Mouse (Mus musculus) heart, embryonic 11.5 days (tissue): ENCODE results near the gene Rgl1. TPM values are rescaled to one million over a fixed set of nuclear protein-coding genes. Genes with fewer than 3 reads are reported as not detected.

Experiments used
- ATAC-seq: fragments of 200-750 bp; cut with Nextera tagmentation; replicated peaks from 2 replicates; pipeline ENCODE4 v1.8.0; 2017; ENCODE audit warnings: moderate library complexity; ENCODE audit not compliant: insufficient number of reproducible peaks, low FRiP score, low TSS enrichment
- H3K27ac ChIP-seq: fragments of 300-500 bp; sonication (generic); 2 replicates; pipeline ENCODE4 v1.5.1; 2014; ENCODE audit warnings: mild to moderate bottlenecking, low read depth, low read length
- H3K27me3 ChIP-seq: fragments of 300-500 bp; sonication (generic); 2 replicates; pipeline ENCODE4 v1.6.1; 2014; ENCODE audit warnings: mild to moderate bottlenecking, low read length, mixed read lengths; ENCODE audit not compliant: control insufficient read depth, insufficient read depth
- H3K36me3 ChIP-seq: fragments of 300-500 bp; sonication (generic); 2 replicates; pipeline ENCODE4 v1.6.1; 2014; ENCODE audit warnings: mild to moderate bottlenecking, low read length, moderate library complexity, mixed read lengths; ENCODE audit not compliant: control insufficient read depth, insufficient read depth
- H3K4me1 ChIP-seq: fragments of 300-500 bp; sonication (generic); 2 replicates; pipeline ENCODE4 v1.6.1; 2014; ENCODE audit warnings: low read length; ENCODE audit not compliant: control insufficient read depth, insufficient read depth
- H3K4me2 ChIP-seq: fragments of 300-500 bp; sonication (generic); 2 replicates; pipeline ENCODE4 v1.6.1; 2014; ENCODE audit warnings: mild to moderate bottlenecking, moderate library complexity
- H3K4me3 ChIP-seq: fragments of 300-500 bp; sonication (generic); 2 replicates; pipeline ENCODE4 v1.5.1; 2014; ENCODE audit warnings: low read depth, low read length
- H3K9ac ChIP-seq: fragments of 300-500 bp; sonication (generic); 2 replicates; pipeline ENCODE4 v1.6.1; 2014; ENCODE audit warnings: mild to moderate bottlenecking, low read depth, low read length, moderate library complexity
- H3K9me3 ChIP-seq: fragments of 300-500 bp; sonication (generic); replicated peaks from 2 replicates; pipeline ENCODE4 v1.6.1; 2016; ENCODE audit warnings: low read length; ENCODE audit not compliant: control insufficient read depth
- WGBS: fragments of 180-500 bp; shearing (Covaris S2); extraction: QIAGEN DNeasy Blood & Tissue Kit; methylation state at CpG from one replicate; pipeline ENCODE4 v1.1.7; 2014; ENCODE audit not compliant: insufficient replicate concordance; 5-methylcytosine and 5-hydroxymethylcytosine counted together
- polyA plus RNA-seq: library from polyadenylated mRNA; unstranded; fragments of >200 nt; fragmentation: Nextera tagmentation; extraction: Ambion mirVana; gene quantifications from 2 replicates; pipeline ENCODE4 v1.2.1, GENCODE M21; 2014

The Rgl1 gene
- polyA plus RNA-seq, 1 experiment from 2014 or later = 61.0 TPM

- Histone ChIP-seq H3K4me2 (no peak overlapping the region), H3K9me3 (no peaks in the 10 kb centered on the region), H3K27me3 (no peaks in the 10 kb centered on the region), H3K4me1 (peaks cover 47% of the 10 kb centered on the region), H3K36me3 (no peaks in the 10 kb centered on the region), H3K4me3 (no peak overlapping the region), H3K9ac (no peak overlapping the region), H3K27ac (0 out of 2 replicates have a peak overlapping the region, but pooled peaks have one; percentile 22)
- 58% methylated on average over 4 of the region's 4 CpGs for WGBS
- no peak for ATAC-seq
Observed at GRCm38 (mm10) chr1:152689968-152690367, 76.2 kb downstream of the Rgl1 start.

GRCm38 (mm10) chr1:152687733-152688181 is 78.4 kb downstream of the Rgl1 start:
- ATAC-seq = no peak
- H3K4me3 ChIP-seq = no peak overlapping the region
- H3K9me3 ChIP-seq = no peaks in the 10 kb centered on the region
- H3K27ac ChIP-seq = peak overlapping the region; percentile 83
- H3K4me2 ChIP-seq = peak overlapping the region; percentile 36
- no peaks in the 10 kb centered on the region for H3K36me3 ChIP-seq
- H3K9ac ChIP-seq = no peak overlapping the region; the same call in 1 of the 2 replicates
- no peaks in the 10 kb centered on the region for H3K27me3 ChIP-seq
- H3K4me1 ChIP-seq = peaks cover 60% of the 10 kb centered on the region
- WGBS = 9% methylated on average over 8 of the region's 8 CpGs

GRCm38 (mm10) chr1:152687099-152687730 is 78.9 kb downstream of the Rgl1 start:
- Histone ChIP-seq H3K4me1 (peaks cover 66% of the 10 kb centered on the region), H3K4me3 (no peak overlapping the region), H3K9me3 (no peaks in the 10 kb centered on the region), H3K36me3 (no peaks in the 10 kb centered on the region), H3K27ac (peak overlapping the region; percentile 83), H3K9ac (peak overlapping the region; percentile 43; the same call in 1 of the 2 replicates), H3K4me2 (peak overlapping the region; percentile 36), H3K27me3 (no peaks in the 10 kb centered on the region)
- 1% methylated on average over 6 of the region's 6 CpGs for WGBS
- ATAC-seq = peak; percentile 15; the same call in 1 of the 2 replicates

- no peak overlapping the region for H3K4me3 ChIP-seq
- 58% methylated on average over 3 of the region's 3 CpGs for WGBS
- no peak for ATAC-seq
- peaks cover 74% of the 10 kb centered on the region for H3K4me1 ChIP-seq
- H3K27me3 ChIP-seq = no peaks in the 10 kb centered on the region
- no peak overlapping the region for H3K4me2 ChIP-seq
- no peaks in the 10 kb centered on the region for H3K9me3 ChIP-seq
- H3K27ac ChIP-seq = no peak overlapping the region
- no peaks in the 10 kb centered on the region for H3K36me3 ChIP-seq
- no peak overlapping the region for H3K9ac ChIP-seq
Observed at GRCm38 (mm10) chr1:152685531-152685930, 80.6 kb downstream of the Rgl1 start.

- peak; percentile 70 for ATAC-seq
- Histone ChIP-seq H3K4me3 (no peak overlapping the region), H3K36me3 (no peaks in the 10 kb centered on the region), H3K9me3 (no peaks in the 10 kb centered on the region), H3K27ac (peak overlapping the region; percentile 90), H3K4me1 (peaks cover 53% of the 10 kb centered on the region), H3K27me3 (no peaks in the 10 kb centered on the region), H3K9ac (no peak overlapping the region), H3K4me2 (peak overlapping the region; percentile 6; the same call in 1 of the 2 replicates)
- 29% methylated on average over 11 of the region's 11 CpGs for WGBS
Observed at GRCm38 (mm10) chr1:152682368-152683194, 83.6 kb downstream of the Rgl1 start.

GRCm38 (mm10) chr1:152681676-152682367 is 84.3 kb downstream of the Rgl1 start:
- ATAC-seq = no peak
- no peaks in the 10 kb centered on the region for H3K36me3 ChIP-seq
- H3K4me3 ChIP-seq = no peak overlapping the region
- H3K4me2 ChIP-seq = peak overlapping the region; percentile 11; the same call in 1 of the 2 replicates
- no peak overlapping the region for H3K9ac ChIP-seq
- 45% methylated on average over 6 of the region's 6 CpGs for WGBS
- H3K27ac ChIP-seq = peak overlapping the region; percentile 90
- H3K27me3 ChIP-seq = no peaks in the 10 kb centered on the region
- H3K4me1 ChIP-seq = peaks cover 49% of the 10 kb centered on the region
- no peaks in the 10 kb centered on the region for H3K9me3 ChIP-seq

GRCm38 (mm10) chr1:152681116-152681515 is 85.0 kb downstream of the Rgl1 start:
- WGBS = 19% methylated on average over 8 of the region's 8 CpGs
- H3K27me3 ChIP-seq = no peaks in the 10 kb centered on the region
- no peak overlapping the region for H3K9ac ChIP-seq
- ATAC-seq = no peak
- H3K4me3 ChIP-seq = no peak overlapping the region
- no peaks in the 10 kb centered on the region for H3K9me3 ChIP-seq
- H3K4me1 ChIP-seq = peaks cover 49% of the 10 kb centered on the region
- no peaks in the 10 kb centered on the region for H3K36me3 ChIP-seq
- H3K27ac ChIP-seq = no peak overlapping the region
- 0 out of 2 replicates have a peak overlapping the region, but pooled peaks have one; percentile 17 for H3K4me2 ChIP-seq

GRCm38 (mm10) chr1:152678451-152678850 is 87.7 kb downstream of the Rgl1 start:
- Histone ChIP-seq H3K36me3 (no peaks in the 10 kb centered on the region), H3K4me3 (no peak overlapping the region), H3K27me3 (no peaks in the 10 kb centered on the region), H3K9ac (no peak overlapping the region), H3K4me2 (no peak overlapping the region), H3K4me1 (peaks cover 36% of the 10 kb centered on the region), H3K9me3 (no peaks in the 10 kb centered on the region), H3K27ac (no peak overlapping the region)
- WGBS = 49% methylated on average over 5 of the region's 5 CpGs
- no peak for ATAC-seq
